Mouse (Mus musculus) lung, postnatal 0 days (tissue): ENCODE results near the gene H2-Eb2. TPM values are rescaled to one million over a fixed set of nuclear protein-coding genes. Genes with fewer than 3 reads are reported as not detected.

Experiments used
- ATAC-seq: fragments of 200-750 bp; cut with Nextera tagmentation; 2 replicates; pipeline ENCODE4 v1.8.0; 2017; ENCODE audit warnings: moderate library complexity
- DNase-seq: peaks from one replicate; pipeline ENCODE4 v3.0.0-alpha.2; 2016; ENCODE audit warnings: low spot score
- H3K27ac ChIP-seq: fragments of 300-500 bp; sonication (generic); 2 replicates; pipeline ENCODE4 v1.5.1; 2014; ENCODE audit warnings: antibody characterized with exemption, mild to moderate bottlenecking, low read length, mixed read lengths
- H3K27me3 ChIP-seq: fragments of 300-500 bp; sonication (generic); replicated peaks from 2 replicates; pipeline ENCODE4 v1.6.1; 2014; ENCODE audit warnings: low read length, mixed read lengths; ENCODE audit not compliant: insufficient read depth
- H3K36me3 ChIP-seq: fragments of 300-500 bp; sonication (generic); 2 replicates; pipeline ENCODE4 v1.6.1; 2014; ENCODE audit warnings: low read length, mixed read lengths; ENCODE audit not compliant: insufficient read depth
- H3K4me1 ChIP-seq: fragments of 300-500 bp; sonication (generic); 2 replicates; pipeline ENCODE4 v1.6.1; 2014; ENCODE audit warnings: antibody characterized with exemption, low read depth, low read length, mixed read lengths; ENCODE audit not compliant: insufficient read depth
- H3K4me2 ChIP-seq: fragments of 300-500 bp; sonication (generic); replicated peaks from 2 replicates; pipeline ENCODE4 v1.6.1; 2014; ENCODE audit warnings: low read depth, mild to moderate bottlenecking, low read length, moderate library complexity, mixed read lengths
- H3K4me3 ChIP-seq: fragments of 300-500 bp; sonication (generic); 2 replicates; pipeline ENCODE4 v1.5.1; 2014; ENCODE audit warnings: low read depth, low read length
- H3K9ac ChIP-seq: fragments of 300-500 bp; sonication (generic); replicated peaks from 2 replicates; pipeline ENCODE4 v1.6.1; 2014; ENCODE audit warnings: low read depth, mild to moderate bottlenecking
- H3K9me3 ChIP-seq: fragments of 300-500 bp; sonication (generic); 2 replicates; pipeline ENCODE4 v1.6.1; 2016; ENCODE audit warnings: low read length, mixed read lengths
- CTCF ChIP-seq: IDR thresholded peaks from 2 replicates; pipeline ENCODE4 v1.5.1; 2016; ENCODE audit warnings: antibody characterized with exemption, mild to moderate bottlenecking
- EP300 ChIP-seq: IDR thresholded peaks from 2 replicates; pipeline ENCODE4 v1.6.1; 2016; ENCODE audit warnings: antibody characterized with exemption, mild to moderate bottlenecking, control low read depth
- WGBS: fragments of 180-500 bp; shearing (Covaris S2); extraction: QIAGEN DNeasy Blood & Tissue Kit; methylation state at CpG from one replicate; pipeline ENCODE4 v1.1.7; 2014; 5-methylcytosine and 5-hydroxymethylcytosine counted together
- polyA plus RNA-seq: library from polyadenylated mRNA; unstranded; fragments of >200 nt; fragmentation: Nextera tagmentation; extraction: Ambion mirVana; gene quantifications from 2 replicates; pipeline ENCODE4 v1.2.1, GENCODE M21; 2015

H2-Eb2 gene
- polyA plus RNA-seq, 1 experiment from 2014 or later = not detected

DNA sequence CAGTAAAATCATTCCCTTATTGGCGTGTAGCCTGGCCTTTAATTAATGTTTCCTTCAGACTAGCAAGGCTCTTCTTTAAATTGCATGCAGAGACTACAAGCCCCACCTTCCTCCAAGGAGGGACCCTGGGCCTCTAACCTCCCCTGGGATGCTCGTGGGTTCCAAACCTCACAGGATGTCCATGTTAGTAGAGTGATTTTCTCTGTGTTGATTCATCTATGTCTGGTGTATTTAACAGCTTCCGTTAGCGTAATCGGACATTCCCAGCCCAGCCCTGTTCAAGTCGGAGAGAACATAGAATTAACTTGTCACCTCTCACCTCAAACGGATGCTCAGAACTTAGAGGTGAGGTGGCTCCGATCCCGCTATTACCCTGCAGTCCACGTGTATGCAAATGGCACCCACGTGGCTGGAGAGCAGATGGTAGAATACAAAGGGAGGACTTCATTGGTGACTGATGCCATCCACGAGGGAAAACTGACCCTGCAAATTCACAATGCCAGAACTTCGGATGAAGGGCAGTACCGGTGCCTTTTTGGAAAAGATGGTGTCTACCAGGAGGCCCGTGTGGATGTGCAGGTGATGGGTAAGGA is 37.6 kb downstream of the H2-Eb2 start:
- TF ChIP-seq CTCF (no peak), EP300 (no peak)
- no peaks in the 10 kb centered on the region for H3K9me3 ChIP-seq
- WGBS = 76% methylated on average over 15 of the region's 15 CpGs
- no peak for DNase-seq
- H3K27ac ChIP-seq = no peak overlapping the region
- H3K36me3 ChIP-seq = no peaks in the 10 kb centered on the region
- ATAC-seq = no peak
- H3K4me3 ChIP-seq = no peak overlapping the region
- no peaks in the 10 kb centered on the region for H3K4me1 ChIP-seq
- H3K27me3 ChIP-seq = no peaks in the 10 kb centered on the region
- H3K9ac ChIP-seq = no peak overlapping the region
- H3K4me2 ChIP-seq = no peak overlapping the region

GRCm38 (mm10) chr17:34363676-34364310 is 38.3 kb downstream of the H2-Eb2 start:
- ATAC-seq (no peak), DNase-seq (no peak)
- Histone ChIP-seq H3K27me3 (no peaks in the 10 kb centered on the region), H3K9ac (no peak overlapping the region), H3K36me3 (no peaks in the 10 kb centered on the region), H3K4me2 (no peak overlapping the region), H3K4me3 (no peak overlapping the region), H3K4me1 (no peaks in the 10 kb centered on the region), H3K9me3 (no peaks in the 10 kb centered on the region), H3K27ac (no peak overlapping the region)
- TF ChIP-seq EP300 (no peak), CTCF (no peak)
- whole genome bisulfite sequencing = 70% methylated on average over 3 of the region's 3 CpGs

DNA sequence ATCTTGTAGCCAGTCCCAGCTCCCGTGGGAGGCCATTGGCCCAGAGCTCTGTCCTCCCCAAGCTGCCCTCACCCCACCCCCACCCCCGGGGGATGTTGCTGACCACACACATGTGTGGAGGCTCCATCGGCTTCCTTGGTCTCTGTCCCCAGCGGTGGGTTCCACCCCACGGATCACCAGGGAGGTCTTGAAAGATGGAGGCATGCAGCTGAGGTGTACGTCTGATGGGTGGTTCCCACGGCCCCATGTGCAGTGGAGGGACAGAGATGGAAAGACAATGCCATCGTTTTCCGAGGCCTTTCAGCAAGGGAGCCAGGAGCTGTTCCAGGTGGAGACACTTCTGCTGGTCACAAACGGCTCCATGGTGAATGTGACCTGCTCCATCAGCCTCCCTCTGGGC is 39.6 kb downstream of the H2-Eb2 start:
- Histone ChIP-seq H3K27me3 (no peaks in the 10 kb centered on the region), H3K9me3 (no peaks in the 10 kb centered on the region), H3K4me2 (no peak overlapping the region), H3K36me3 (no peaks in the 10 kb centered on the region), H3K4me1 (no peaks in the 10 kb centered on the region), H3K4me3 (no peak overlapping the region), H3K27ac (no peak overlapping the region), H3K9ac (no peak overlapping the region)
- DNase-seq (no peak), ATAC-seq (no peak)
- TF ChIP-seq CTCF = no peak
- TF ChIP-seq EP300 = no peak
- 63% methylated on average over 10 of the region's 10 CpGs for whole genome bisulfite sequencing

- H3K27ac ChIP-seq = no peak overlapping the region
- no peak overlapping the region for H3K9ac ChIP-seq
- no peak overlapping the region for H3K4me2 ChIP-seq
- H3K36me3 ChIP-seq = no peaks in the 10 kb centered on the region
- ATAC-seq (no peak), DNase-seq (no peak)
- no peaks in the 10 kb centered on the region for H3K27me3 ChIP-seq
- TF ChIP-seq EP300 (no peak), CTCF (no peak)
- no peaks in the 10 kb centered on the region for H3K4me1 ChIP-seq
- 46% methylated on average over 4 of the region's 4 CpGs for WGBS
- H3K9me3 ChIP-seq = no peaks in the 10 kb centered on the region
- no peak overlapping the region for H3K4me3 ChIP-seq
These were observed 45.1 kb downstream of the H2-Eb2 start for GRCm38 (mm10) chr17:34370563-34370962.

- Histone ChIP-seq H3K27ac (no peak overlapping the region), H3K36me3 (no peaks in the 10 kb centered on the region), H3K9ac (no peak overlapping the region), H3K4me2 (no peak overlapping the region), H3K4me1 (no peaks in the 10 kb centered on the region), H3K27me3 (no peaks in the 10 kb centered on the region), H3K4me3 (no peak overlapping the region), H3K9me3 (no peaks in the 10 kb centered on the region)
- TF ChIP-seq EP300 = no peak
- no peak for TF ChIP-seq CTCF
- no peak for ATAC-seq
- 64% methylated on average over 6 of the region's 6 CpGs for WGBS
- no peak for DNase-seq
These were observed 47.7 kb downstream of the H2-Eb2 start for GRCm38 (mm10) chr17:34373055-34373709.

DNA sequence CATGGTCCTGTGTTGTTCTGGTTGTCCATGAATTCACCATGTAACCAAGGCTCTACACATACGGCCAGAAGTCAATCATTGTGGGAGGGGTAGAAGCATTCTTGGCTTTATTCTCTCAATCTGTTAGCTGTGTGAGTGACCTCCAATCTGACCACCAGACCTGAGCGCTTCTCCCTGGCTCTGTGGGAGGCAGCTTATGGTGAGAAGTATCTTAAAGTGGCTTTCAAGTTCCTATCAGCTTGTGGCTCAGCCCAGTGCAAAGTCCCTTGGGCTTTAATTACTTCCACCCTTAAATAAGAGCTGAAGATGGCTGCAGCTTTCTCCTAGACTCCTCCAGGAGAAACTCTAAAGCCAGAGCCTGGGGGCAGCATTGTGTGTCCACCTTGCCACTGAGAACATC is 51.4 kb downstream of the H2-Eb2 start, which contains the start of gene Btnl1:
Btnl1 (plus strand) TSS at position 286 of the 400 bp plus-strand sequence.
- Histone ChIP-seq H3K4me3 (no peak within 1 kb of the TSS), H3K4me1 (no peaks in the 10 kb centered on the region), H3K27me3 (no peaks in the 10 kb centered on the region), H3K36me3 (no peaks in the 10 kb centered on the region), H3K4me2 (no peak within 1 kb of the TSS), H3K9me3 (no peaks in the 10 kb centered on the region), H3K27ac (no peak within 1 kb of the TSS), H3K9ac (no peak within 1 kb of the TSS)
- WGBS = 78% methylated on average over 2 of the region's 2 CpGs
- DNase-seq = no peak
- no peak for TF ChIP-seq EP300
- no peak for TF ChIP-seq CTCF
- ATAC-seq = no peak
